Mouse (Mus musculus) embryonic facial prominence, embryonic 10.5 days (tissue): Measurements from ENCODE around the gene Deaf1. TPM values are rescaled to one million over a fixed set of nuclear protein-coding genes. Genes with fewer than 3 reads are reported as not detected.
A peak's percentile ranks its signal among the peaks of the same experiment; 100 is the strongest.

Experiments used
- DNase-seq: peaks from one replicate; pipeline ENCODE4 v3.0.0-alpha.2; 2017; ENCODE audit warnings: low spot score
- H3K27ac ChIP-seq: fragments of 300-500 bp; sonication (generic); replicated peaks from 2 replicates; pipeline ENCODE4 v1.5.1; 2016; ENCODE audit warnings: mild to moderate bottlenecking
- H3K27me3 ChIP-seq: fragments of 300-500 bp; sonication (generic); replicated peaks from 2 replicates; pipeline ENCODE4 v1.6.1; 2016; ENCODE audit warnings: low read depth, mild to moderate bottlenecking; ENCODE audit not compliant: poor library complexity, severe bottlenecking
- H3K36me3 ChIP-seq: fragments of 300-500 bp; sonication (generic); replicated peaks from 2 replicates; pipeline ENCODE4 v1.6.1; 2016; ENCODE audit warnings: mild to moderate bottlenecking, moderate library complexity
- H3K4me1 ChIP-seq: fragments of 300-500 bp; sonication (generic); 2 replicates; pipeline ENCODE4 v1.6.1; 2016
- H3K4me3 ChIP-seq: fragments of 300-500 bp; sonication (generic); 2 replicates; pipeline ENCODE4 v1.5.1; 2016; ENCODE audit warnings: mild to moderate bottlenecking, moderate library complexity
- H3K9me3 ChIP-seq: fragments of 300-500 bp; sonication (generic); 2 replicates; pipeline ENCODE4 v1.6.1; 2016; ENCODE audit warnings: mild to moderate bottlenecking
- WGBS: fragments of 180-500 bp; shearing (Covaris S2); methylation state at CpG from one replicate; pipeline ENCODE4 v1.1.7; 2016; 5-methylcytosine and 5-hydroxymethylcytosine counted together
- polyA plus RNA-seq: library from polyadenylated mRNA; unstranded; fragments of >200 nt; fragmentation: Nextera tagmentation; extraction: Ambion mirVana; gene quantifications from 2 replicates; pipeline ENCODE4 v1.2.1, GENCODE M21; 2016

The Deaf1 gene
- polyA plus RNA-seq: 57.9 and 65.0 TPM in 2 replicates

DNA sequence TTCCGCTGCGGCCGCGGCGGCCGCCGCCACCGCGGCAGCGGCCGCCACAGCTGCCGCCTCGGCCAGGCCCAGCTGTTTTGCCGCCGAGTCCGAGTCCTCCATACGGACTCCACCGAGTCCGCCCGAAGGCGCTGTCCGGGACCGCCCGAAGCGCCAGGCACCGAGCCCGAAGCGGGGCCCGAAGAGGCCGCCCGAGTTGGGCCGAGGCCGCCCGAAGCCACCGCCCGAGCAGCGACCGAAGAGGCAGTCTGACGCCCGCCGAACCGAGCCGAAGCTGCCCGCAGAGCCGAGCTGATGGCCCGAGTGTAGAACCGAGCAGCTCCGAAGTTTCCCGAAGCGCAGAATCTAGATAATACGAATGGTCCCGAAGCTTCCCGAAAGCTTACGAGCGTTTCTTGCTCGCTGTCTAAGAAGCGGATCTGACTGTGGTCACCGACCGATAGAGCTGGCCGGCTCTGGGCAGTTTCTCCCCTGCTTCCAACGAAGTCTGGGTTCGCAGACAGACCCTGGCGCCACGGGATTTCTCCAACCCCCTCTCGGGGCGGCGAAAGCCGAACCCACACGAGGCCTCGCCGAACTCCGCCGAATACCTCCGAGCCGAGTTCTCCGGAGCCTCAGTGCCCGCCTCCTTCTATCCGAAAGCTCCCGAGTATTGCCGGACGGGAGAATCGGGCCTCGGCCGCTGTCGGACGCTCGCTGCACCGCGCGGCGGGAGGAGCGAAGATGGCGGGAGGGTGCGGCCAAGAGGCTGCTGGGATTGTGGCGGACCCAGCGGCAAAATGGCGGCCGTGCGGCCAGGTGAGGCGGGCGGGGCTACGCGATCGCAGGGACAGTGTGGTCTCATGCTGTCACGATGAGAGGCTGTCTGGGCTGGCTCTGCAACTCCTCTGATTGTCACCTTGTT, at the start of gene Deaf1, which contains the start of gene Tmem80:
Gene Deaf1 (minus strand): TSS at position 222 of the 904 bp plus-strand sequence.
Gene Tmem80 (plus strand): TSS at position 271 of the 904 bp plus-strand sequence.
- peaks cover 34% of the 10 kb centered on the region for H3K36me3 ChIP-seq
- DNase-seq: peak; percentile 98
- peaks cover 33% of the 10 kb centered on the region for H3K4me1 ChIP-seq
- H3K9me3 ChIP-seq: no peaks in the 10 kb centered on the region
- no peaks in the 10 kb centered on the region for H3K27me3 ChIP-seq
- H3K27ac ChIP-seq: peak within 1 kb of the TSS; percentile 98
- peak within 1 kb of the TSS; percentile 77 for H3K4me3 ChIP-seq
- WGBS: under 1% methylated on average over 105 of the region's 105 CpGs

DNA sequence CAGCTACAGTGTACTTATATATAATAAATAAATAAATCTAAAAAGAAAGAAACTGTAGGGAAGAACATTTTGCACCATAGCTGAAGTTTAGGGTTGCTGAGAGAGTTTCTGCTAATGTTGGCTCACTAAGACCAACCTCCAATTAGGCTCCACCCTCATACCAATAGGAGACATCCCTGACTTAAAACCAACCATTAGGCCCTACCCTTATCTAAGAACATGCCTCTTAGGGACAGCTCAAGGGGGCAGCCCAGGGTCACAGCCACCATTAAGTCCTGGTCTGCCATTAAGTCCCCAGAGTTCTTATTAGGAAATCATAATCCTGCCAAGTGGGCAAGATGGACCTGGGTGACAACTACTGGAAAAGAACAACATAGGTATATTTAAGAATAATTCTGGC, 46.9 kb upstream of the Deaf1 start:
- DNase-seq: no peak
- Histone ChIP-seq H3K36me3 (no peaks in the 10 kb centered on the region), H3K27ac (no peak overlapping the region), H3K4me1 (peaks cover 11% of the 10 kb centered on the region; the same call in 1 of the 2 replicates), H3K9me3 (no peaks in the 10 kb centered on the region), H3K27me3 (no peaks in the 10 kb centered on the region), H3K4me3 (no peak overlapping the region)

DNA sequence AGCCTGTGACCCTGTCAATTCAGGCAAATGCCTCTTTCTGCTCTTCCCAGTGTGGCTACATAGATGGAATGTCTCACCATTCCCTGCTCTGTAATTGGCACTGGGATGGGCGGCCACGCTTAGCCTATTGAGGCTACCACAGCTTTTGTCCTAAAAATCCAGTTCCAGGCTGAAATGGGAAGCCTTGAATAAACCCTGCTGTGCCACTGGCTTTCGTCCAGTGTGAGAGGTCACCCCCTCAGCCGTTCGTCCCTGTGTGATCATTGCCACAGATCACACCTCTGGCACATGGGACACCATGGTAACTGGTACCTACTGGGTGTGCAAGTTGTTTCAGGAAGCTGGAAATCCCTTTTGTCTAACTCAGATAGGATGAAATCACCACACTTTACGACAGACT, 46.1 kb upstream of the Deaf1 start:
- no peak for DNase-seq
- no peak overlapping the region for H3K4me3 ChIP-seq
- no peaks in the 10 kb centered on the region for H3K36me3 ChIP-seq
- H3K27me3 ChIP-seq: no peaks in the 10 kb centered on the region
- H3K9me3 ChIP-seq: no peaks in the 10 kb centered on the region
- H3K4me1 ChIP-seq: peaks cover 11% of the 10 kb centered on the region; the same call in 1 of the 2 replicates
- H3K27ac ChIP-seq: no peak overlapping the region
- WGBS: 64% methylated on average over 6 of the region's 6 CpGs

GRCm38 (mm10) chr7:141371942-141372595, 44.6 kb upstream of the Deaf1 start:
- no peak overlapping the region for H3K27ac ChIP-seq
- 70% methylated on average over 6 of the region's 6 CpGs for WGBS
- no peak overlapping the region for H3K4me3 ChIP-seq
- no peak for DNase-seq
- no peaks in the 10 kb centered on the region for H3K9me3 ChIP-seq
- H3K36me3 ChIP-seq: no peaks in the 10 kb centered on the region
- H3K27me3 ChIP-seq: no peaks in the 10 kb centered on the region
- peaks cover 11% of the 10 kb centered on the region; the same call in 1 of the 2 replicates for H3K4me1 ChIP-seq

- Histone ChIP-seq H3K36me3 (no peaks in the 10 kb centered on the region), H3K4me3 (no peak overlapping the region), H3K9me3 (no peaks in the 10 kb centered on the region), H3K4me1 (peaks cover 11% of the 10 kb centered on the region; the same call in 1 of the 2 replicates), H3K27me3 (0 out of 2 replicates have a peak, but pooled peaks cover 5% of the 10 kb centered on the region), H3K27ac (no peak overlapping the region)
- no peak for DNase-seq
- 76% methylated on average over 5 of the region's 5 CpGs for WGBS
These were observed 42.4 kb upstream of the Deaf1 start for GRCm38 (mm10) chr7:141369918-141370317.

DNA sequence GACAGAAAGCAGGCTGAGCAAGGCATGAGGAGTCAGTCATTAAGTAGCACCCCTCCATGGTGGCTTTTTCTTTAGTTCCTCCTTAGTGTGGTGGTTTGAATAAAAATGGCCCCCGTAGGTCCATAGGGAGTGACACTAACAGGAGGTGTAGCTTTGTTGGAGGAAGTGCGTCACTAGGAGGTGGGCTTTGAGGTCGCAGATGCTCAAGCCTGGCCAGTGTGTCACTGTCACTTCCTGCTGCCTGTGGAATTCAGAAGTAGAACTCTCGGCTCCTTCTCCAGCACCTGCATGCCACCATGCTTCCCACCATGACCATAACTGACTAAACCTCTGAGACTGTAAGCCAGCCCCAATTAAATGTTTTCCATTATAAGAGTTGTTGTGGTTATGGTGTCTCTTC, 39.9 kb upstream of the Deaf1 start:
- no peak for DNase-seq
- H3K4me3 ChIP-seq: no peak overlapping the region
- WGBS: 89% methylated on average over 4 of the region's 4 CpGs

GRCm38 (mm10) chr7:141365049-141365445, 37.6 kb upstream of the Deaf1 start:
- WGBS: 54% methylated on average over 3 of the region's 3 CpGs
- Histone ChIP-seq H3K27me3 (peaks cover 40% of the 10 kb centered on the region), H3K4me3 (no peak overlapping the region), H3K4me1 (peaks cover 9% of the 10 kb centered on the region; the same call in 1 of the 2 replicates), H3K36me3 (no peaks in the 10 kb centered on the region), H3K27ac (no peak overlapping the region), H3K9me3 (no peaks in the 10 kb centered on the region)
- no peak for DNase-seq

More for the DNA sequence above, 39.9 kb upstream of the Deaf1 start:
- Histone ChIP-seq H3K4me1 (peaks cover 4% of the 10 kb centered on the region; the same call in 1 of the 2 replicates), H3K27me3 (peaks cover 17% of the 10 kb centered on the region), H3K27ac (no peak overlapping the region), H3K36me3 (no peaks in the 10 kb centered on the region), H3K9me3 (no peaks in the 10 kb centered on the region)

GRCm38 (mm10) chr7:141364349-141365048, 37.0 kb upstream of the Deaf1 start:
- no peak overlapping the region for H3K27ac ChIP-seq
- peaks cover 45% of the 10 kb centered on the region for H3K27me3 ChIP-seq
- no peaks in the 10 kb centered on the region for H3K9me3 ChIP-seq
- H3K4me1 ChIP-seq: peaks cover 9% of the 10 kb centered on the region; the same call in 1 of the 2 replicates
- H3K36me3 ChIP-seq: no peaks in the 10 kb centered on the region
- 82% methylated on average over 5 of the region's 5 CpGs for WGBS
- DNase-seq: no peak
- no peak overlapping the region for H3K4me3 ChIP-seq

- no peak overlapping the region for H3K27ac ChIP-seq
- H3K9me3 ChIP-seq: no peaks in the 10 kb centered on the region
- H3K4me3 ChIP-seq: no peak overlapping the region
- no peaks in the 10 kb centered on the region for H3K36me3 ChIP-seq
- peaks cover 46% of the 10 kb centered on the region for H3K27me3 ChIP-seq
- 75% methylated on average over 2 of the region's 2 CpGs for WGBS
- H3K4me1 ChIP-seq: peaks cover 9% of the 10 kb centered on the region; the same call in 1 of the 2 replicates
- no peak for DNase-seq
These were observed 36.2 kb upstream of the Deaf1 start for GRCm38 (mm10) chr7:141363752-141364125.

DNA sequence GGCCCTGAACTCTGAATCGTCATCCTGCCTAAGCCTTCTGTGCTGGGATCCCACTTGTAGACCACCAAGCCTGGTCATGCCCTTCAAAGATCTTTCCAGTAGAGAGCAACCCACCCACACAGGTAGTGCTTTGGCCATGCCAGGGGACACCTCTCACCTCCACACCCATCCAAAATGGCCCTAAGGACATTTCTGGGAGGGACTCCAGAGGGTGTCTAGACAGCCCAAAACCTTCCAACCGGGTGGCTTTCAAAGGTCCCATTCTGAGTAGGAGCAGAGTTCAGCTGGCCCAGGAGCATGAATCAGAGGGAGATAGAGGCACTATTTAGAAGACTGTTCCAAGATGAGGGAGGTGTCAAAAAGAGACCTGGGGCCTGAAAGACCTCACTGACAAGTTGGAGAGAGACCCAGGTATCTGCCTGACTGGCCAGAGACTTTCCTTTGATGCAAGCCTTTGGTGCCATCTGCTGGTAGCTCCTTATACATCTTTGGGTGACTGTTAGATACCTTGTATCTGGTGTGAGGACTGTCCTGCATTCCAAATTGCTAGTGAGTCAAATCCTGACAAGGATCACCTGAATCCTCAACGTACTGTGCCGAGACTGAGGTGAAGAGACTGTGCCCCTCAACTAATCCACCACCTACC, 35.7 kb upstream of the Deaf1 start:
- H3K4me1 ChIP-seq: peaks cover 9% of the 10 kb centered on the region; the same call in 1 of the 2 replicates
- no peak overlapping the region for H3K4me3 ChIP-seq
- no peaks in the 10 kb centered on the region for H3K9me3 ChIP-seq
- H3K27ac ChIP-seq: no peak overlapping the region
- peak; percentile 65 for DNase-seq
- WGBS: 57% methylated on average over 4 of the region's 4 CpGs
- no peaks in the 10 kb centered on the region for H3K36me3 ChIP-seq
- peaks cover 46% of the 10 kb centered on the region for H3K27me3 ChIP-seq

- no peak overlapping the region for H3K27ac ChIP-seq
- no peaks in the 10 kb centered on the region for H3K36me3 ChIP-seq
- 12% methylated on average over 24 of the region's 24 CpGs for WGBS
- peaks cover 59% of the 10 kb centered on the region for H3K27me3 ChIP-seq
- H3K9me3 ChIP-seq: no peaks in the 10 kb centered on the region
- no peak for DNase-seq
- no peak overlapping the region for H3K4me3 ChIP-seq
- peaks cover 9% of the 10 kb centered on the region; the same call in 1 of the 2 replicates for H3K4me1 ChIP-seq
These were observed 34.0 kb upstream of the Deaf1 start for GRCm38 (mm10) chr7:141361510-141361909.

DNA sequence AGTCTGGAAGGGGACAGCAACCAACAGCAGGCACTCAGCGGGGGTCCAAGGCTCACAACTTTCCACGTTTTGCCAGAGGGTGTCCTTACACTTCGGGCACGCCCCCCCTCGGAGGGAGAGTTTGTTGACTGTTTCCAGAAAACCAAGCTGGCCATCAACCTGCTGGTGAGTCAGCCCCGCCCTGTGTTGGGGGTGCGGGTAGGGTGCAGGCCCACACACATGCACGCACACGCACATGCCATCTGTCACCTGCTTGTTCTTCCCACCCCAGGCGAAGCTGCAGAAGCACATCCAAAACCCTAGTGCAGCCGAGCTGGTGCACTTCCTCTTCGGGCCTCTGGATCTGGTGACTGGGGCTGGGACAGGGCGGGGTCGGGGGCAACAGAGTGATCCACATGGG, 29.5 kb upstream of the Deaf1 start:
- H3K9me3 ChIP-seq: no peaks in the 10 kb centered on the region
- H3K4me1 ChIP-seq: peaks cover 19% of the 10 kb centered on the region; the same call in 1 of the 2 replicates
- no peak overlapping the region for H3K27ac ChIP-seq

More for the DNA sequence above, 29.5 kb upstream of the Deaf1 start:
- Histone ChIP-seq H3K27me3 (peaks cover 39% of the 10 kb centered on the region), H3K36me3 (no peaks in the 10 kb centered on the region), H3K4me3 (no peak overlapping the region)
- DNase-seq: no peak
- WGBS: 78% methylated on average over 14 of the region's 14 CpGs
